Mouse (Mus musculus) ovary, postnatal 36 days (tissue): ENCODE results near the gene Npnt.

ENCODE experiments used
- DNase-seq: peaks from one replicate; pipeline ENCODE4 v3.0.0; 2022; ENCODE audit warnings: low spot score, mixed read lengths

The Npnt gene

DNA sequence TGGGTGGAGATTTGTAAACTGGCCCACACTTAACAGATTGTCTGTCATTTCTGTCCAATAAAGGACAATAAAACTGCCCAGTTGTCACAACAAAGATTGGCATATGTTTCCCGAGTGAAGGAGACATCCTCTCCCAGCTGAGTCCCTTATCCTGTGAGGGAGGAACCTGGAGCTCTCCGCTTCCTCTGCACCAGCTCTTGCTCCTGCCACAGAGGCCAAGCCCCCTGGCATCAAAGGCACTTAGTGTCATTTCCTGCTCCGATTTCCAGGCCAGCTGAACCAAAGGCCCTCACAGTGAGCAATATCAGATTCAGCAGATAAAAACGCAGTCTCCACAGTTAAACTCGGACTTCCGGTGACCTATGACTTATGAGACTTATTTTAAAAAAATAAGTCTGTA is 93.4 kb downstream of the Npnt start:
- no peak for DNase-seq

DNA sequence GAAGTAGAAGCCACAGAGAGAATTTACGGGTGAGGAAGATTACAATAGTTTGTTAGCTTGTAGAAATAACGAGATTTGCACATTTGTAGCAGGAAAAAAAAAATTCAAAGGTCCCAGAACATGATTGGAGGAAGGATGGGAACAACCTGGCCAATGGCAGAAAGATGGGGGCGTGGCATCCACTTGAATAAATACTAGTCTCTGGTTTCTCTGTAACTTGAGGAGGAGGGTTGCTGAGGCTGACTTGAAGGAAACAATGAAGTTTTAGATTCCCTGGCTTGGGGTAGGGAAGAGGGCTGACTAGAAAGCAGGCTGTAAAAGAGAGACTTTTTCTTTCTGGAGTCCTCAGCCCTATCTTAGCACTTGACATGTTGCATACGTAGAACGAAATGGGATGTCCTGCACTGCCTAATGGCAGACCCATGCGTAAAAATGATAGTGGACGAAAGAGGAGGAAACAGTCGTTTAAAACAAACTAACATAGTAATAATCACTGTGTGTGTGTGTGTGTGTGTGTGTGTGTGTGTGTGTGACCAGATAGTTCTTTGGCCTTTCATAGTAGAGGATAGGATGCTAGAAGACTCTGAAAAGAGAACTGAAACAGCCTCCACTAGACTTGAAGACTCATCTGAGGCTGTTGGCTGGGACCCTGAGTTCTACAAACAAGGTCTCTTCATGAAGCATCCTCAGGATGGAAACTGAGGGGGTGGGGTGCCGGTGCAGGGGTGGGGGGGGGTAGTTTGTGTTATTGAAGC is 94.5 kb downstream of the Npnt start:
- no peak for DNase-seq

DNA sequence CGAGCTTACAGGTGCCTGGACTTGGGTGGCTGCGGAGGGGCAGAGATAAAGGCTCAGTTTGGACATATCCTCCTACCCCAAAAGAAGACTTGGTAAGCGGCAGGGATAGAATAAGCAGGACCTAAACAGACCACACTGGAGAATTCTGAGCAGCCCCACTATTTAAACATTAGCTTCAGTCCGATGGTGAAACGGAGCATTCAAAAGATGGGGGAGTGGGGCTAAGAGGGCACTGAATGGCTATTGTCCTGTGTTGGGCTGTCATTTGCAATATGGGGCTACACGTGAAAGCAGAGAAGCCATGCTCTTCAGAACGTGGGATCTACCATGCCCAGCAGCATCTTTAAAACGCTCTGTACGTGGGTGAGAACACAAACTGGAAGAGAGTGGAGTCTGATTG is 95.8 kb downstream of the Npnt start:
- DNase-seq = no peak

DNA sequence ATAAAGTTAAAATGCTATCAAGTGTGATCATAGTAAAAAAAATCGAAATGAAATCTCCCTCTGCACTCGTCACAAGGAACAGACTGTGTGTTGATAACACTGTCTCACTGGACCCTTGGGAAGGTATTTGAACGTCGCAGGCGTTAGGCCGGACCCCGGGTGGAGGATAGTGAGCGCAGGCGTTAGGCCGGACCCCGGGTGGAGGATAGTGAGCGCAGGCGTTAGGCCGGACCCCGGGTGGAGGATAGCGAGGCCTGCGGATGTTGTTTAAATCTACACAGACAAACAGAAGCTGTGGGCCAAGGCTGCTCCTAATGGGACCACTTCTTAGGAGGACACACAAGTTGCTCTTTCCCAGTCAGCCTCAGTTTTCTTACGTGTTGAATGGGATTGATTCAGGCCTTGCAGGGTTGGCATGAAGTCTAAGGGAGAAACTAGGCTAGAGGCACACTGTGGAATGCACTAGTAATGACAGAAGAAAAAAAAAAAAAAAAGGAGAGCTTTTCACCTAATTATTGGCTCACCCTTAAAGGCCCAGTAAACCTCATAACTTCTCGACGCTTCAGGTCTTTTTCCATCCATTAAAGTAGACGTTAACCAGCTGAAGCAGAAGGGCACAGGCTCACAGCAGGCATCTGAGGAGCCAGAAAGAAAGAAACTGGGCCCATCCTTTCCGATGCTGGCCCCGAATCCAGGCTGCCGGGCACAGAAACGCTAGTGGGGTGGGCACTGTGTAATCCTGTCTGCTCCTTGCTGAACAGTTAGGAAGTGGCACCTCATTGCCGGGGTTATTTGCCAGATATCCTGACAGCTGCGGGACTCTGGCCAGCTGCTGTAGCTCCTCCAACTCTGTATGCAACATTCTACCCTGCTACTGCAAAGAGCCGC is 98.0 kb downstream of the Npnt start:
- DNase-seq = no peak

DNA sequence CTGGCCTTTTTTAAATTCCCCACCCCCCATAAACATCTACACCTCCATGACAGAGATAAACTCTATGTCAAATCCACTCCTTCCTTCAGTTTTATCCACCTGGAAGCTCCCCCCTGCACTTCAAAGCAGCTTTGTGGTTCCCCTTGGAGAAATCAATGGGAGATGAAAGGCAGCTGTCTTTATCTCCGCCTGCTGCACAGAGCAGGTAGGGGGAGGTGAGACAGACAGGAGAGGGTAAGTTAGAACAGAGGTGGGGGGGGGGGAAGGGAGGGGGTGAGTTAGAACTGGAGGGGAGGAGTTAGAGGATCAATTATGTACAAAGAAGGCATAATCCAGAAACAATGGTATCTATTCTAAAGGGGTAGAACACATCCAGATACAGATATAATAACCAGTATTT is 98.7 kb downstream of the Npnt start:
- DNase-seq = no peak

GRCm38 (mm10) chr3:132850431-132850830 is 99.7 kb downstream of the Npnt start:
- DNase-seq = no peak

DNA sequence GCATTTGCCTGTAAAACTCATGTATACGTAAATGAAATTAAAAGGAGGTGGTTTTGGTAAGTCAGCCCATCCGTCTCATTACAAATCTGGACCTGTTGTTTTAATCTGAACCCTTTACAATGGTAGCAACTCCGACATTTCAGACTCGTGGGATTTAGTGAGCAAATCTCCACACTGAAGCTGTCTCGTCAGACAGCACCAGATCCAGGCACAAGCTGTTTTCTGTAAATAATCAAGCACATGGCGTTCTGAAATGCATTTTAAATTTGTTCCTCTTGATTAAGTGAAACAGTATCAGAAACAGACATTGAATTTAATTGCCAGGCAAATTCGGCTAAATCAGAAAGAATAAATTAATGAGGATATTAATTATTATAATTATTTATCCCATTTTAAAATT is 100.4 kb downstream of the Npnt start:
- DNase-seq = no peak

- DNase-seq = no peak
Measured at GRCm38 (mm10) chr3:132842676-132843075, 107.4 kb downstream of the Npnt start.

- DNase-seq = no peak
Measured at GRCm38 (mm10) chr3:132839516-132839915, 110.6 kb downstream of the Npnt start.

DNA sequence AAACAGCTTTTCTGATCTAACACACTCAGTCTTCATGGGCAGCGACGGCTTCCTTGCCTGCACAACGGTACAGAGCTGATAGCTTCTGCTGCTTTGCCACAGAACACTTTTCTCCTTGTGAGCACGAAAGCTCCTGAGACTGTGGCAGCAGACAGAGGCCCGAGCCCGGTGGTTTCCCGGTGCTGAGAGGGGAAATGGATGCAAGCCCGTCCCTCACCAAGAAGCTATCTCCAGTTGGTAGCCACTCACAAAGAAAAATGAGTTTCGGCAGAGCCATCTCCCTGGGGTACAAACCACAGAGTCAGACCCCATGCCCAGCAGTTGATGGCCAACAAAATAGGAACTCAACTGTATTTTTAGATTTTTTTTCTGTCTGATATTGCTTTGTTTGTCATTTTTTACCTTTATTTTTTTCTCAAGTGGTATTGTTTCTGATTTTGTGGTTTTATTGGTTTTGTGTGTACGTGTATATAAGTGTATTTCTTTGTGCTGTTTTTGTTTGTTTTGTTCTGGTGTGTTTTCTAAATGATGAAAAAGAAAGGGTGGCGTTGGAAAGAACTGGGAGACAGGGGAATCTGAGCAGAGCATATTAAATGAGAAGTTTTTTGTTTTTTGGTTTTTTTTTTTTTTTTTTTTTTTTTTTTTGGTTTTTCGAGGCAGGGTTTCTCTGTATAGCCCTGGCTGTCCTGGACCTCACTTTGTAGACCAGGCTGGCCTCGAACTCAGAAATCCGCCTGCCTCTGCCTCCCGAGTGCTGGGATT is 111.3 kb downstream of the Npnt start:
- DNase-seq = no peak

- no peak for DNase-seq
Measured at GRCm38 (mm10) chr3:132837134-132837533, 113.0 kb downstream of the Npnt start.

- DNase-seq = no peak
Measured at GRCm38 (mm10) chr3:132835118-132835794, 114.8 kb downstream of the Npnt start.
